Mouse (Mus musculus) naive thymus-derived CD4-positive, alpha-beta T cell, adult 2 months (primary cell): ENCODE measurements at regions not wholly inside any gene's neighbourhood (a gene's known extent, or its start where the extent isn't known, plus 50 kb on each side); places are given as distances from the start of the nearest gene placed in this dataset.

Experiments
- DNase-seq: peaks from one replicate; pipeline ENCODE4 v3.0.0-alpha.2; 2011; ENCODE audit warnings: low read depth

- DNase-seq, result no peak
Observed at GRCm38 (mm10) chr2:159539261-159539660, 744.7 kb downstream of the Dhx35 start.

- DNase-seq, result no peak
Observed at GRCm38 (mm10) chr2:159557567-159557966, 763.0 kb downstream of the Dhx35 start.

- DNase-seq, result no peak
Observed at GRCm38 (mm10) chr2:159565255-159565654, 768.7 kb downstream of the Gm826 start.

GRCm38 (mm10) chr2:159565921-159566320 is 768.0 kb downstream of the Gm826 start:
- DNase-seq, result no peak

- no peak for DNase-seq
Observed at GRCm38 (mm10) chr2:159566461-159566860, 767.5 kb downstream of the Gm826 start.

GRCm38 (mm10) chr2:159568391-159568790 is 765.6 kb downstream of the Gm826 start:
- DNase-seq, result no peak

- DNase-seq, result no peak
Observed at GRCm38 (mm10) chr2:159571862-159572261, 762.1 kb downstream of the Gm826 start.

GRCm38 (mm10) chr2:159575271-159575670 is 758.7 kb downstream of the Gm826 start:
- no peak for DNase-seq

- DNase-seq, result no peak
Observed at GRCm38 (mm10) chr2:159583103-159583502, 750.9 kb downstream of the Gm826 start.

- no peak for DNase-seq
Observed at GRCm38 (mm10) chr2:159584641-159585040, 749.3 kb downstream of the Gm826 start.

GRCm38 (mm10) chr2:159586697-159587473 is 747.1 kb downstream of the Gm826 start:
- DNase-seq, result no peak

- no peak for DNase-seq
Observed at GRCm38 (mm10) chr2:159591396-159592124, 742.4 kb downstream of the Gm826 start.

- DNase-seq, result no peak
Observed at GRCm38 (mm10) chr2:159592841-159593240, 741.1 kb downstream of the Gm826 start.

GRCm38 (mm10) chr2:159596285-159596684 is 737.7 kb downstream of the Gm826 start:
- no peak for DNase-seq

GRCm38 (mm10) chr2:159598080-159598479 is 735.9 kb downstream of the Gm826 start:
- no peak for DNase-seq

GRCm38 (mm10) chr2:159607191-159607590 is 726.8 kb downstream of the Gm826 start:
- DNase-seq, result no peak

GRCm38 (mm10) chr2:159610451-159610850 is 723.5 kb downstream of the Gm826 start:
- no peak for DNase-seq

- no peak for DNase-seq
Observed at GRCm38 (mm10) chr2:159616685-159617084, 717.3 kb downstream of the Gm826 start.

GRCm38 (mm10) chr2:159621261-159621660 is 712.7 kb downstream of the Gm826 start:
- no peak for DNase-seq

GRCm38 (mm10) chr2:159622141-159622669 is 711.8 kb downstream of the Gm826 start:
- no peak for DNase-seq

- no peak for DNase-seq
Observed at GRCm38 (mm10) chr2:159625306-159625705, 708.7 kb downstream of the Gm826 start.

GRCm38 (mm10) chr2:159645861-159646260 is 688.1 kb downstream of the Gm826 start:
- no peak for DNase-seq

- no peak for DNase-seq
Observed at GRCm38 (mm10) chr2:159646595-159646994, 687.4 kb downstream of the Gm826 start.
